Mouse (Mus musculus): ENCODE data around the gene Hist1h2bc. TPM values are rescaled to one million over a fixed set of nuclear protein-coding genes. Genes with fewer than 3 reads are reported as not detected.
"Not testable (repeated sequence)": the region's sequence is repeated elsewhere in the genome, so short reads cannot be mapped to it uniquely, and the experiment has no call there.

Gene Hist1h2bc
- polyA plus RNA-seq (2011; ENCODE audit: insufficient read depth, insufficient read length, low read depth, missing spikeins): 9.1 and 10.6 TPM in 2 replicates

DNA sequence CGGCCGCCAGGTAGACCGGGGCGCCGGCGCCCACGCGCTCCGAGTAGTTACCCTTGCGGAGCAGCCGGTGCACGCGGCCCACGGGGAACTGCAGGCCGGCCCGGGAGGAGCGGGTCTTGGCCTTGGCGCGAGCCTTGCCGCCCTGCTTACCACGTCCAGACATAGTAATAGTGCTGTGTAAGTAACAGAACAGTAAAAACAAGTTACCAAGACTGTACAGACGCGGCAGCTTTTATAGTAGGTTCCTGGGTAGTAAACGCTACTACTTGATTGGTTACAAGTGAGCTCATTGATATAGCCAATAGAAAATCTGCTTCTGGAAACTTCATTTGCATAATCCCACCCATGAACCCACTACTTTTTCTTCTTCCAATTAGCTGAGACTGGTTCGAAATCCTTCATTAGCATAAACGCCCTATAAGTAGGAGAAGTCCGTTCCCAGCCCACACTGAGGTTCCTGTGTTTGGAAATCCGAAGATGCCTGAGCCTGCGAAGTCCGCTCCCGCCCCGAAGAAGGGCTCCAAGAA lies at the start of gene Hist1h2bc, which contains the start of gene Hist1h2ac:
Gene Hist1h2bc (plus strand): TSS at position 445 of the 527 bp plus-strand sequence.
Gene Hist1h2ac (minus strand): TSS at position 194 of the 527 bp plus-strand sequence.
- Histone ChIP-seq H3K27ac (ENCODE audit: insufficient read depth, low read length) (peak within 1 kb of the TSS; percentile 96), H3K9ac (ENCODE audit: low read depth, poor library complexity, severe bottlenecking) (peak within 1 kb of the TSS; percentile 95), H3K36me3 (ENCODE audit: control insufficient read depth, insufficient read depth, low read length, poor library complexity, severe bottlenecking) (no peaks in the 10 kb centered on the region), H3K4me3 (ENCODE audit: low read depth, low read length) (peak within 1 kb of the TSS; percentile 68), H3K9me3 (replicated peaks; ENCODE audit: control insufficient read depth, insufficient read depth, low read length, poor library complexity, severe bottlenecking) (no peaks in the 10 kb centered on the region), H3K27me3 (ENCODE audit: control insufficient read depth, insufficient read depth, low read length, poor library complexity, severe bottlenecking) (no peaks in the 10 kb centered on the region), H3K4me1 (ENCODE audit: control insufficient read depth, insufficient read depth, low read length) (no peaks in the 10 kb centered on the region)
- TF ChIP-seq CTCF (IDR thresholded peaks at IDR 0.05; ENCODE audit: low read depth, low read length): no peak
- TF ChIP-seq EP300 (IDR thresholded peaks at IDR 0.05; ENCODE audit: insufficient read depth, low read depth, low read length): no peak
- TF ChIP-seq POLR2A (IDR thresholded peaks at IDR 0.05; ENCODE audit: insufficient read depth, low read length): no peak

DNA sequence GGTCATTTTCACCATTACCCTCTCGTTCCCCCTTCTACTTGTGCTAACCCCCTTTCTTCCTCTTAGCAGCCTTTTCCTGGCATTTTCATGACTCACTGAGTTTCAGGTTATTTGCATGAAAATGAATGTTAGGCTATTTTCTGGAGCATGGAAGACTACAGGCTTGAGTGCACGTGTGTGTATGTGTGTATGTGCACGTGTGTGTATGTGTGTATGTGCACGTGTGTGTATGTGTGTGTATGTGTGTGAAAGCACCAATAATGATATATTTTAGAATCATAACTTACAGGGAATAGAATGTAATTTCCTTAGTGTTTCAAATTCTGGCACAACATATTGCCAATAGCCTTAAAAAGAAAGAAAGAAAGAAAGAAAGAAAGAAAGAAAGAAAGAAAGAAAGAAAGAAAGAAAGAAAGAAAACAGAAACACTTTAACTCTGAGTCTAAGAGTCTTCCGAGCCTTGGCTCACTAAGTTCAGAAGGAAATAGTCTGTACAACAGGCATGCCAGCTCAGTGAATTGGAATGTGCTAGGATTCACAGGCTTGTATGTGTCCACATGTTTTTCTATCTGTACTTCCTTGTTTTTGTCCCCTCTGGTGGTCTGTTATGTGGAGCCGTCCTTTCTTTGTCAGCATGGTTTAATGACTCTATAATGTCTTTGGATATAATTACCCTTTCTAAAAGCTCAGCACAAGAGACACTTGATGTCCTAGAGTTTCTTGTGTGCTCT lies 24.2 kb upstream of the Hist1h2bc start:
- H3K4me1 ChIP-seq (ENCODE audit: control insufficient read depth, insufficient read depth, low read length): no peaks in the 10 kb centered on the region
- no peak overlapping the region for H3K27ac ChIP-seq (ENCODE audit: insufficient read depth, low read length)
- no peaks in the 10 kb centered on the region; the same call in 1 of the 2 replicates for H3K27me3 ChIP-seq (ENCODE audit: control insufficient read depth, insufficient read depth, low read length, poor library complexity, severe bottlenecking)
- no peak overlapping the region for H3K4me3 ChIP-seq (ENCODE audit: low read depth, low read length)
- H3K9me3 ChIP-seq (replicated peaks; ENCODE audit: control insufficient read depth, insufficient read depth, low read length, poor library complexity, severe bottlenecking): no peaks in the 10 kb centered on the region; the same call in 1 of the 2 replicates
- H3K9ac ChIP-seq (ENCODE audit: low read depth, poor library complexity, severe bottlenecking): no peak overlapping the region
- TF ChIP-seq EP300 (IDR thresholded peaks at IDR 0.05; ENCODE audit: insufficient read depth, low read depth, low read length): no peak
- no peak for TF ChIP-seq CTCF (IDR thresholded peaks at IDR 0.05; ENCODE audit: low read depth, low read length)
- TF ChIP-seq POLR2A (IDR thresholded peaks at IDR 0.05; ENCODE audit: insufficient read depth, low read length): no peak
- no peaks in the 10 kb centered on the region for H3K36me3 ChIP-seq (ENCODE audit: control insufficient read depth, insufficient read depth, low read length, poor library complexity, severe bottlenecking)

DNA sequence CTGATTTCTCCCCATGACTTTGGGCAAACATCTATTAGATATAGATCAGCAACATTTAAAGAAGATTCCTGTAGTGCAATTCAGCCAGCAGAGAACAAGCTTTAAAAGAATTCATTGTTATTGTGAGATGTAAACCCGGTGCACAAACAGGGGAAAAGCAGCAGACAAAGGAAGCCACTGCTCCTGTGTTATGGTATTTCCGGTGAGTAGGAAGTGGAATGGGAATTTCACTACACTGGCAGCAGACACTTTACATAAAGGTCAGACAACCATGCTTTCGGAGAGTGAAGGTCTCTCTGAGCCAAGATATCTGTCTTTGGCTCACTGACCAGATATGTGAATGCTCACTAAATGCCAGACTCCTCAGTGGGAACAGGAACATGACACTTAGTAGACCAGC lies 21.5 kb upstream of the Hist1h2bc start:
- TF ChIP-seq CTCF (IDR thresholded peaks at IDR 0.05; ENCODE audit: low read depth, low read length) (no peak), EP300 (IDR thresholded peaks at IDR 0.05; ENCODE audit: insufficient read depth, low read depth, low read length) (no peak), POLR2A (IDR thresholded peaks at IDR 0.05; ENCODE audit: insufficient read depth, low read length) (no peak)

DNA sequence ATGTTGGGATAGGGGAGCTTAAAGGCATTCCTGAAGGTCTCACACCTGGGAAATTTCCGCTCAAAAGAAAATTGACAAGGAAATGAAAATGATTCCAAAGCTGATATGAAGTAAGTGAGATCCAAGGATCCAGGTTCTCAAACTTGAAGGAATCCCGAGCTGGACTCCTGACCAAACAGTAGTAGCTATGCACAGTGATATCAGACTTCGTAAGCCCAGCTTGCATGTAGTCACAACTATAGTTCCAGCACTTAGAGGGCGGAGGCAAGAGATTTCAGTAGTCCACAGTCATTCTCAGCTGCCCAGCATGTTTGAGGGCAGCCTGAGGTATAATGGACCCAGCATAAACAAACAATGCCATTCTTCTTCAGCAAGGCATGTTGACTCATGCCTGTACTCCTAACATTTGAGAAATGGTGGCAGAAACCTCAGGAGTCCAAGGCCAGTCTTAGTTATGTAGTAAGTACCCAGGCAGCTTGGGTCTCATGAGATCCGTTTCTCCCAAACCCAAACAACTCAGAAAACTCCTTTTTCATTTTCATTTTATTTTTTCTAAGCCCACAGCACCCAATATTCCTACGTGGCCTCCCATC lies 1.9 kb upstream of the Hist1h2bc start:
- H3K4me3 ChIP-seq (ENCODE audit: low read depth, low read length): no peak overlapping the region
- no peaks in the 10 kb centered on the region for H3K36me3 ChIP-seq (ENCODE audit: control insufficient read depth, insufficient read depth, low read length, poor library complexity, severe bottlenecking)
- H3K27me3 ChIP-seq (ENCODE audit: control insufficient read depth, insufficient read depth, low read length, poor library complexity, severe bottlenecking): no peaks in the 10 kb centered on the region
- no peaks in the 10 kb centered on the region for H3K4me1 ChIP-seq (ENCODE audit: control insufficient read depth, insufficient read depth, low read length)
- TF ChIP-seq POLR2A (IDR thresholded peaks at IDR 0.05; ENCODE audit: insufficient read depth, low read length): no peak
- no peak for TF ChIP-seq EP300 (IDR thresholded peaks at IDR 0.05; ENCODE audit: insufficient read depth, low read depth, low read length)
- no peak for TF ChIP-seq CTCF (IDR thresholded peaks at IDR 0.05; ENCODE audit: low read depth, low read length)
- peak overlapping the region; percentile 95; the same call in 1 of the 2 replicates for H3K9ac ChIP-seq (ENCODE audit: low read depth, poor library complexity, severe bottlenecking)
- no peaks in the 10 kb centered on the region for H3K9me3 ChIP-seq (replicated peaks; ENCODE audit: control insufficient read depth, insufficient read depth, low read length, poor library complexity, severe bottlenecking)
- peak overlapping the region; percentile 32 for H3K27ac ChIP-seq (ENCODE audit: insufficient read depth, low read length)

More for the DNA sequence above, 21.5 kb upstream of the Hist1h2bc start:
- Histone ChIP-seq H3K9me3 (replicated peaks; ENCODE audit: control insufficient read depth, insufficient read depth, low read length, poor library complexity, severe bottlenecking) (no peaks in the 10 kb centered on the region; the same call in 1 of the 2 replicates), H3K4me3 (ENCODE audit: low read depth, low read length) (no peak overlapping the region), H3K27me3 (ENCODE audit: control insufficient read depth, insufficient read depth, low read length, poor library complexity, severe bottlenecking) (no peaks in the 10 kb centered on the region; the same call in 1 of the 2 replicates), H3K9ac (ENCODE audit: low read depth, poor library complexity, severe bottlenecking) (no peak overlapping the region), H3K27ac (ENCODE audit: insufficient read depth, low read length) (no peak overlapping the region), H3K4me1 (ENCODE audit: control insufficient read depth, insufficient read depth, low read length) (no peaks in the 10 kb centered on the region), H3K36me3 (ENCODE audit: control insufficient read depth, insufficient read depth, low read length, poor library complexity, severe bottlenecking) (no peaks in the 10 kb centered on the region)

DNA sequence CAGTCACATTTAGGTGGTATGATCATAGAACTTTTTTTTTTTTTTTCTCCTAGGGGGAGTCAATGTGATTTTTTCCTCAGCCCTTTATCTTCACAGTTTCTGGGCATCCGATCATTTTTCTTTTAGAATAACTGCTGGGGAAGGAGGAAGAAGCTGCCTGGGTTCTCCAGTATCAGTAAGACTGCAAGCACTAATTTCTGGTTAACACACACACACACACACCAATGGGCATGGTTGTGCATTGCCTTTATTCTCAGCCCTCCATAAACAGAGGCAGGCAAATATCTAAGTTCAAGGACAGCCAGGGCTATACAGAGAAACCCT lies 1.4 kb upstream of the Hist1h2bc start:
- Histone ChIP-seq H3K4me1 (ENCODE audit: control insufficient read depth, insufficient read depth, low read length) (no peaks in the 10 kb centered on the region), H3K9ac (ENCODE audit: low read depth, poor library complexity, severe bottlenecking) (peak overlapping the region; percentile 95), H3K4me3 (ENCODE audit: low read depth, low read length) (peak overlapping the region; percentile 22; the same call in 1 of the 2 replicates), H3K36me3 (ENCODE audit: control insufficient read depth, insufficient read depth, low read length, poor library complexity, severe bottlenecking) (no peaks in the 10 kb centered on the region), H3K9me3 (replicated peaks; ENCODE audit: control insufficient read depth, insufficient read depth, low read length, poor library complexity, severe bottlenecking) (no peaks in the 10 kb centered on the region), H3K27ac (ENCODE audit: insufficient read depth, low read length) (peak overlapping the region; percentile 86), H3K27me3 (ENCODE audit: control insufficient read depth, insufficient read depth, low read length, poor library complexity, severe bottlenecking) (no peaks in the 10 kb centered on the region)
- TF ChIP-seq CTCF (IDR thresholded peaks at IDR 0.05; ENCODE audit: low read depth, low read length) (no peak), POLR2A (IDR thresholded peaks at IDR 0.05; ENCODE audit: insufficient read depth, low read length) (no peak), EP300 (IDR thresholded peaks at IDR 0.05; ENCODE audit: insufficient read depth, low read depth, low read length) (no peak)

DNA sequence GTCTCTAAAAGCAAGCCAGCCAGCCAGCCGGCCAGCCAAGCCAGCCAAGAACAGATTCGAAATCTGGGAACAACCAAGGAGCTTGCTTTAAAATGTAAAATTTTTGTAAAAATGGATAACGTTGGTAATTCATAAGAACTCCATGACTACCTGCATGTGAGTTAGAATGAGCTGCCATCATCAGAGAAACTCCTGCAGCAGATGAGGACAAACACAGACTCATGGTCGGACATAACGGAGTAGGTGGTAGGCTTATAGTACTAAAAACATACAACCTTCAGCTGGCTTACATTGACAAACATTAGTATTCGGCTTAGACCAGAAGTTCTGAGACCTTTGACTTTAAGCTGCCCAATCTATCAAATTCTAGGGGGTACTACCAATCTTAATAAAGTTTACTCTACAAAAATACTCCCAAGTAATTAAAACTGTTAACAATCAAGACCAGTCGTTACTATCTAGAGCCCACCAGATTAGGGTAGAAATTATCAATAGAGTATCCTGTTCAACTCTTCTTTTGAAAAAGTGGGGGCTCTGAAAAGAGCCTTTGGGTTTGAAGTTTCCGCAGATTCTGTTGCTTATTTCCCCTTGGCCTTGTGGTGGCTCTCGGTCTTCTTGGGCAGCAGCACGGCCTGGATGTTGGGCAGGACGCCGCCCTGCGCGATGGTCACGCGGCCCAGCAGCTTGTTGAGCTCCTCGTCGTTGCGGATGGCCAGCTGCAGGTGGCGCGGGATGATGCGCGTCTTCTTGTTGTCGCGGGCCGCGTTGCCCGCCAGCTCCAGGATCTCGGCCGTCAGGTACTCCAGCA lies 848 bp upstream of the Hist1h2bc start:
- Histone ChIP-seq H3K27ac (ENCODE audit: insufficient read depth, low read length) (peak overlapping the region; percentile 86), H3K4me3 (ENCODE audit: low read depth, low read length) (peak overlapping the region; percentile 49), H3K9ac (ENCODE audit: low read depth, poor library complexity, severe bottlenecking) (peak overlapping the region; percentile 95)
- H3K27me3 ChIP-seq (ENCODE audit: control insufficient read depth, insufficient read depth, low read length, poor library complexity, severe bottlenecking); H3K36me3 ChIP-seq (ENCODE audit: control insufficient read depth, insufficient read depth, low read length, poor library complexity, severe bottlenecking); H3K4me1 ChIP-seq (ENCODE audit: control insufficient read depth, insufficient read depth, low read length); H3K9me3 ChIP-seq (replicated peaks; ENCODE audit: control insufficient read depth, insufficient read depth, low read length, poor library complexity, severe bottlenecking): not testable (repeated sequence)
